8 mouse cellular contexts compared by ENCODE assay signal in genomic region chr9:44336093-44336406, GRCm38 (mm10). TPM values are rescaled to one million over a fixed set of nuclear protein-coding genes. Genes with fewer than 3 reads are reported as not detected.
DNase-seq lines count a peak whose midpoint lies in the region; ATAC-seq and TF ChIP-seq lines count a peak whose summit lies in the region.

No protein-coding gene starts in this region.

- H3K27me3 ChIP-seq in heart, postnatal 0 days (ENCODE audit: control insufficient read depth, insufficient read depth, low read length), result no peaks in the 10 kb centered on the region
- no peaks in the 10 kb centered on the region for H3K27me3 ChIP-seq in hindbrain, embryonic 12.5 days
- no peaks in the 10 kb centered on the region for H3K27me3 ChIP-seq in midbrain, embryonic 11.5 days (ENCODE audit: control insufficient read depth, insufficient read depth, low read length)

- peak overlapping the region; percentile 92 for H3K4me3 ChIP-seq in heart, postnatal 0 days (ENCODE audit: low read depth, low read length)
- peak overlapping the region; percentile 81 for H3K4me3 ChIP-seq in bone marrow macrophage, adult 2 months (ENCODE audit: insufficient read depth, low read length)
- H3K4me3 ChIP-seq in hindbrain, embryonic 12.5 days, result peak overlapping the region; percentile 71
- peak overlapping the region; percentile 65 for H3K4me3 ChIP-seq in midbrain, embryonic 11.5 days (ENCODE audit: low read depth, low read length)

- intact Hi-C loops in heart, postnatal 25 days (cut with DNase I), result loop anchor here (5.0 kb wide), 1 partner anchor 44 kb away; no protein-coding TSS in a partner anchor

- 3% methylated on average over 5 of the region's 5 CpGs for WGBS in heart, postnatal 0 days
- 3% methylated on average over 5 of the region's 5 CpGs for WGBS in hindbrain, embryonic 12.5 days
- WGBS in midbrain, embryonic 11.5 days, result under 1% methylated on average over 5 of the region's 5 CpGs

- H3K36me3 ChIP-seq in heart, postnatal 0 days (replicated peaks; ENCODE audit: control insufficient read depth, insufficient read depth, low read length), result peaks cover 57% of the 10 kb centered on the region
- H3K36me3 ChIP-seq in hindbrain, embryonic 12.5 days, result peaks cover 50% of the 10 kb centered on the region
- peaks cover 25% of the 10 kb centered on the region for H3K36me3 ChIP-seq in midbrain, embryonic 11.5 days (ENCODE audit: control insufficient read depth, insufficient read depth, low read length)

- H3K9me3 ChIP-seq in heart, postnatal 0 days (replicated peaks; ENCODE audit: control insufficient read depth, low read length), result no peaks in the 10 kb centered on the region
- no peaks in the 10 kb centered on the region for H3K9me3 ChIP-seq in hindbrain, embryonic 12.5 days (replicated peaks)
- H3K9me3 ChIP-seq in midbrain, embryonic 11.5 days (ENCODE audit: control insufficient read depth, low read length), result 0 out of 2 replicates have a peak, but pooled peaks cover 3% of the 10 kb centered on the region

- TF ChIP-seq CTCF in heart, postnatal 0 days (IDR thresholded peaks at IDR 0.05; ENCODE audit: low read depth), result no peak
- no peak for TF ChIP-seq CTCF in bone marrow macrophage, adult 2 months (IDR thresholded peaks at IDR 0.05; ENCODE audit: low read depth, low read length)

- no peak for DNase-seq in heart, postnatal 0 days (ENCODE audit: low spot score)
- DNase-seq in heart, postnatal 25 days (ENCODE audit: low spot score), result no peak
- DNase-seq in midbrain, embryonic 11.5 days (ENCODE audit: low spot score, missing footprints), result no peak
- DNase-seq in cerebellum, postnatal 10 days, result no peak
- DNase-seq in spleen, postnatal 36 days (ENCODE audit: low spot score in 2 of 2), result no peak
- DNase-seq in frontal cortex, postnatal 14 days (ENCODE audit: low spot score in 2 of 2), result no peak

- H3K27ac ChIP-seq in heart, postnatal 0 days (ENCODE audit: low read depth), result no peak overlapping the region; the same call in 1 of the 2 replicates
- H3K27ac ChIP-seq in bone marrow macrophage, adult 2 months (ENCODE audit: insufficient read depth, low read depth, low read length), result no peak overlapping the region
- H3K27ac ChIP-seq in hindbrain, embryonic 12.5 days, result peak overlapping the region; percentile 95; the same call in 1 of the 2 replicates
- peak overlapping the region; percentile 95; the same call in 1 of the 2 replicates for H3K27ac ChIP-seq in midbrain, embryonic 11.5 days (ENCODE audit: low read depth, low read length)

- no peak for TF ChIP-seq POLR2A in bone marrow macrophage, adult 2 months (IDR thresholded peaks at IDR 0.05; ENCODE audit: borderline replicate concordance, low read depth, low read length)

- ATAC-seq in heart, postnatal 0 days (ENCODE audit: insufficient read depth, low read depth), result no peak
- no peak for ATAC-seq in hindbrain, embryonic 12.5 days (ENCODE audit: low FRiP score)
- ATAC-seq in midbrain, embryonic 11.5 days (ENCODE audit: low FRiP score), result no peak

- no peak for TF ChIP-seq EP300 in heart, postnatal 0 days (IDR thresholded peaks at IDR 0.05; ENCODE audit: low read depth)

- H3K4me2 ChIP-seq in heart, postnatal 0 days (ENCODE audit: low read depth, low read length), result peak overlapping the region; percentile 98
- peak overlapping the region; percentile 80 for H3K4me2 ChIP-seq in hindbrain, embryonic 12.5 days (replicated peaks)
- H3K4me2 ChIP-seq in midbrain, embryonic 11.5 days, result peak overlapping the region; percentile 77

- peak overlapping the region; percentile 94 for H3K9ac ChIP-seq in heart, postnatal 0 days (replicated peaks; ENCODE audit: low read depth, low read length)
- H3K9ac ChIP-seq in hindbrain, embryonic 12.5 days, result peak overlapping the region; percentile 97
- H3K9ac ChIP-seq in midbrain, embryonic 11.5 days (ENCODE audit: low read length), result peak overlapping the region; percentile 89

- peaks cover 14% of the 10 kb centered on the region for H3K4me1 ChIP-seq in heart, postnatal 0 days (ENCODE audit: control insufficient read depth, insufficient read depth)
- peaks cover 9% of the 10 kb centered on the region for H3K4me1 ChIP-seq in bone marrow macrophage, adult 2 months (ENCODE audit: control insufficient read depth, insufficient read depth, low read length)
- H3K4me1 ChIP-seq in hindbrain, embryonic 12.5 days, result peaks cover 17% of the 10 kb centered on the region
- peaks cover 11% of the 10 kb centered on the region for H3K4me1 ChIP-seq in midbrain, embryonic 11.5 days (ENCODE audit: control insufficient read depth, insufficient read depth, low read length)

RNA-seq across cellular contexts. Expression of gene H2afx, which starts 1.6 kb away (rescaled TPM):
- 285 and 447 TPM in 2 replicates for total RNA-seq in heart, postnatal 0 days (2014; rRNA removed; ENCODE audit: low replicate concordance)
- polyA plus RNA-seq in heart, postnatal 0 days (2015; fragmentation: Nextera tagmentation; extraction: Ambion mirVana), result 69.3 and 71.2 TPM in 2 replicates
- total RNA-seq in heart, postnatal 25 days (2021), result 10 to 100 TPM; 14.6 to 15.6 TPM
- polyA plus RNA-seq in bone marrow macrophage, adult 2 months (2012; ENCODE audit: insufficient read depth, insufficient read length, missing spikeins), result 43.6 and 57.0 TPM in 2 replicates
- 273 and 290 TPM in 2 replicates for polyA plus RNA-seq in hindbrain, embryonic 12.5 days (2016; fragmentation: Nextera tagmentation; extraction: Ambion mirVana)
- 355 and 377 TPM in 2 replicates for polyA plus RNA-seq in midbrain, embryonic 11.5 days (2014; fragmentation: Nextera tagmentation; extraction: Ambion mirVana)

RNA-seq across cellular contexts. Expression of gene Hmbs, which starts 8.0 kb away (rescaled TPM):
- 61.5 and 96.3 TPM in 2 replicates for total RNA-seq in heart, postnatal 0 days (2014; rRNA removed; ENCODE audit: low replicate concordance)
- 81.3 and 84.0 TPM in 2 replicates for polyA plus RNA-seq in heart, postnatal 0 days (2015; fragmentation: Nextera tagmentation; extraction: Ambion mirVana)
- 10 to 100 TPM; 46.3 to 47.0 TPM for total RNA-seq in heart, postnatal 25 days (2021)
- polyA plus RNA-seq in bone marrow macrophage, adult 2 months (2012; ENCODE audit: insufficient read depth, insufficient read length, missing spikeins), result 22.4 and 25.8 TPM in 2 replicates
- 99.4 and 103 TPM in 2 replicates for polyA plus RNA-seq in hindbrain, embryonic 12.5 days (2016; fragmentation: Nextera tagmentation; extraction: Ambion mirVana)
- polyA plus RNA-seq in midbrain, embryonic 11.5 days (2014; fragmentation: Nextera tagmentation; extraction: Ambion mirVana), result 147 and 158 TPM in 2 replicates

RNA-seq across cellular contexts. Expression of gene Dpagt1, which starts 10.2 kb away (rescaled TPM):
- 27.6 and 33.3 TPM in 2 replicates for total RNA-seq in heart, postnatal 0 days (2014; rRNA removed; ENCODE audit: low replicate concordance)
- polyA plus RNA-seq in heart, postnatal 0 days (2015; fragmentation: Nextera tagmentation; extraction: Ambion mirVana), result 24.5 and 25.2 TPM in 2 replicates
- 10 to 100 TPM; 18.6 to 19.6 TPM for total RNA-seq in heart, postnatal 25 days (2021)
- polyA plus RNA-seq in bone marrow macrophage, adult 2 months (2012; ENCODE audit: insufficient read depth, insufficient read length, missing spikeins), result 44.7 and 49.6 TPM in 2 replicates
- 37.3 and 41.3 TPM in 2 replicates for polyA plus RNA-seq in hindbrain, embryonic 12.5 days (2016; fragmentation: Nextera tagmentation; extraction: Ambion mirVana)
- polyA plus RNA-seq in midbrain, embryonic 11.5 days (2014; fragmentation: Nextera tagmentation; extraction: Ambion mirVana), result 41.8 and 48.9 TPM in 2 replicates

RNA-seq across cellular contexts. Expression of gene C2cd2l, which starts 16.0 kb away (rescaled TPM):
- total RNA-seq in heart, postnatal 0 days (2014; rRNA removed; ENCODE audit: low replicate concordance), result 14.5 and 16.8 TPM in 2 replicates
- 4.7 and 5.0 TPM in 2 replicates for polyA plus RNA-seq in heart, postnatal 0 days (2015; fragmentation: Nextera tagmentation; extraction: Ambion mirVana)
- 10 to 100 TPM; 11.7 to 13.9 TPM for total RNA-seq in heart, postnatal 25 days (2021)
- 19.9 and 24.0 TPM in 2 replicates for polyA plus RNA-seq in bone marrow macrophage, adult 2 months (2012; ENCODE audit: insufficient read depth, insufficient read length, missing spikeins)
- polyA plus RNA-seq in hindbrain, embryonic 12.5 days (2016; fragmentation: Nextera tagmentation; extraction: Ambion mirVana), result 20.2 and 22.2 TPM in 2 replicates
- polyA plus RNA-seq in midbrain, embryonic 11.5 days (2014; fragmentation: Nextera tagmentation; extraction: Ambion mirVana), result 9.8 and 10.4 TPM in 2 replicates

RNA-seq across cellular contexts. Expression of gene Vps11, which starts 25.4 kb away (rescaled TPM):
- total RNA-seq in heart, postnatal 0 days (2014; rRNA removed; ENCODE audit: low replicate concordance), result 25.0 and 27.8 TPM in 2 replicates
- polyA plus RNA-seq in heart, postnatal 0 days (2015; fragmentation: Nextera tagmentation; extraction: Ambion mirVana), result 17.7 TPM in 2 replicates
- total RNA-seq in heart, postnatal 25 days (2021), result 10 to 100 TPM; 14.3 to 14.8 TPM
- 41.3 and 44.7 TPM in 2 replicates for polyA plus RNA-seq in bone marrow macrophage, adult 2 months (2012; ENCODE audit: insufficient read depth, insufficient read length, missing spikeins)
- polyA plus RNA-seq in hindbrain, embryonic 12.5 days (2016; fragmentation: Nextera tagmentation; extraction: Ambion mirVana), result 35.2 and 36.2 TPM in 2 replicates
- polyA plus RNA-seq in midbrain, embryonic 11.5 days (2014; fragmentation: Nextera tagmentation; extraction: Ambion mirVana), result 32.0 and 32.4 TPM in 2 replicates

Comparison
In these comparisons a context has a peak if more than half of its experiments do, and no peak if none do; other contexts are left out.
1. H3K27ac ChIP-seq: peak in hindbrain, embryonic 12.5 days (single experiment) and midbrain, embryonic 11.5 days (single experiment); none in heart, postnatal 0 days (single experiment) and bone marrow macrophage, adult 2 months (single experiment).
2. Peak in every context shown above with its lines, with median percentiles within 50 percentile points of each other: H3K4me2 ChIP-seq, H3K4me3 ChIP-seq and H3K9ac ChIP-seq.